Mouse (Mus musculus): ENCODE results near the gene Zfp444.
"Not testable (repeated sequence)": the region's sequence is repeated elsewhere in the genome, so short reads cannot be mapped to it uniquely, and the experiment has no call there.

Gene Zfp444

DNA sequence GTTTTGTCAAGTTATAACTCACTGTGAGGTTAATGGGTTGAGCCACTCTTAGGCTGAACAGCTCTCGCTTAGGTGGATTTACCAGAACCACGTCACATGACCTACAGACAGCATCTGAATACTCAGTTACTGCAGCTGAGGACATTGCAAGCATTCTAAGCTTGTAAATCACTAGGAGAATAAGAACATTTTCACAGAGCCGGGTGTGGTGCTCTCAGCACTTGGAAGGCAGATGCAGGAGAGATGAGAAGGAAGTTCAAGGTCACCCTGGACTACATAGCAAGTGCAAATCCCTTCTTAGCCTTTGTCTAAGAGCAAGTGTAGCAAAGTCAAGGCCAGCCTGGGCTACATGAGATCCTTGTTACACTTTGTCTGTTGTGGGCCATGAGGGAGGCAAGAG, 32.2 kb downstream of the Zfp444 start:
- in situ Hi-C loops (cut with MseI, MboI): no loop called here

DNA sequence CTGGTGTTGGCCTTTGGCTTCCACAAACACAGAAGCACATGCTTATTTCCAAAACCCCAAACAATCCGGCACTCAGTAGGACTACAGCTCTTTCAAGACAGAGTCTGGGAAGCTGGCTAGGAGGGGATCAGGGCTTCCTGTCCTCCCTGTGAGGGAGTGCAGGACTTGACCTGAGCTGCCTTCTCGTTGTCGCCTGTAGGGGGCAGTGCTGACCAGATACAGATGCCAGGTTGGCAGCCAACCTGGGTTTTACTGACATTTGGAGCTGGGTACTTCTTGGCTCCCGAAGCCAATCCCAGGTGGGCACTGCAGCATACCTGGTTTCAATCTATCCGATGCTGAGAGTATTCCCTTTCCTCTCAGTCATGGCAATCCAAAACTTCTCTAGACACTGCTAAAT, 41.1 kb downstream of the Zfp444 start:
- in situ Hi-C loops (cut with MseI, MboI): no loop called here

DNA sequence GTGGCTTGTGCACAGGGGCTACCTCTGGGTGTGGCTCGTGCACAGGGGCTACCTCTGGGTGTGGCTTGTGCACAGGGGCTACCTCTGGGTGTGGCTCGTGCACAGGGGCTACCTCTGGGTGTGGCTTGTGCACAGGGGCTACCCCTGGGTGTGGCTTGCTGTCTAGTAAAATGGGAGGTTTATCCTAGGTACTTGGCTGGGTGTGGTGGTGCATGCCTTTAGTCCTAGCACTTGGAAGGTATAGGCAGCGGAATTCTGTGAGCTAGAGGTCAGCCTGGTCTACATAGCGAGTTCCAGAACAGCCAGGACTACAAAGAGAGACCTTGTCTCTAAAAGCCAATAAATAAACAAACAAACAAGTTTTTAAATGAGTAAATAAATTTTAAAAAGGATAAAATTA, 42.7 kb downstream of the Zfp444 start:
- in situ Hi-C loops (cut with MseI, MboI): not testable (repeated sequence)

DNA sequence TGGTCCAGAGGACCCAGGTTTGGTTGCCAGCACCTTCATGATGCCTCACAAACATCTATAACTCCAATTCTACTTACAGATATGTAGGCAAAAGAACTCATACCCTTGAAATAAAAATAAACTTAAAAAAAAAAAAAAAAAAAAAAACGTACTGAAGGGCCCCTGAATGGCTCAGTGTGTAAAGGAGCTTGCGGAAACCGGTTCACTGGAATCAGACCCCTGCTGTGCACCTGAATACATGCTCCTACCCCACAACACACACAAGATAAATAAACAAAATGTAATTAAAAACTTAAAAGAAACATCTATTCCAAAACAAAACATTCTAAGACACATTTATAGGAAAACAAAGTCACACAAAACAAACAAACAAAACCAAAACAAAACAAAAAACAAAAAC, 48.1 kb downstream of the Zfp444 start:
- in situ Hi-C loops (cut with MseI, MboI): no loop called here

DNA sequence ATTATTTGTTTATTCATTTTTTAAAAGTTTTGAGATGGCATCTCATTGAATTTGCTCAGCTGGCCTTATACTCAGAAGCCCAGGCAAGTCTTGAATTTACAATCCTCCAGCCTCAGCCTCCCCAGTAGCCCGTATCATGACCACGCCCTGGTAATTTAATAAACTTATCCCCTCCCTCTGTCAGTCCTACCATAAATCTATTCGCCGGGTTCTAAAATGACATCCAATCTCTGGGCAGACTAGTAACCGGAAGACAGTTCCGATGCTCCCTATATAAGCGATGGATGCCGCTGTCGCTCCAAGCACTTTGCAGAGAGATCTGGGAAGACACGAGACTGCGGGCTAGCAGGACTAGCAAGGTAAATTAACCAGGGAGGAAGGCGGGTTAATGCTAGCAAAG, 50.0 kb downstream of the Zfp444 start, which contains the start of gene Zscan5b:
Gene Zscan5b, plus strand, starts transcription at position 301 of the 400 bp plus-strand sequence.
- in situ Hi-C loops (cut with MseI, MboI): no loop called here

DNA sequence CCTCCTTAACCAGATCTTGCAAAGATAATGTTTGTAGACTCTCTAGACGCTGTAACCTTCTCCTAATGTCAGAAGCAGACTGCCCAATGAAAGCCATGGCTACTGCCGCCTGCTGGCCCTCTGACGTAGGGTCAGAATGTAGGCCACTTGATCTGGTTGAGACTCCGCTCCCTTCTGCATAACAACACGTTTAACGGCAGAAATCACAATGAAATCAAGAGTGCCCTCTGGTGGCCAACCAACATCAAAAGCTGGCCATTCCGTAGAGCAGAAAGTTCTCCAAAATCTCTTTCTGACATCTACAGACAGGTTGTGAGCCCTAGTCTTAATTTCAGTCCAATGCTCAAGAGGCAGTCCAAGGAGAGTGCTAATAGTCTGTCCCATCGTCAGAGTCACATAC, 56.5 kb downstream of the Zfp444 start:
- in situ Hi-C loops (cut with MseI, MboI): not testable (repeated sequence)

DNA sequence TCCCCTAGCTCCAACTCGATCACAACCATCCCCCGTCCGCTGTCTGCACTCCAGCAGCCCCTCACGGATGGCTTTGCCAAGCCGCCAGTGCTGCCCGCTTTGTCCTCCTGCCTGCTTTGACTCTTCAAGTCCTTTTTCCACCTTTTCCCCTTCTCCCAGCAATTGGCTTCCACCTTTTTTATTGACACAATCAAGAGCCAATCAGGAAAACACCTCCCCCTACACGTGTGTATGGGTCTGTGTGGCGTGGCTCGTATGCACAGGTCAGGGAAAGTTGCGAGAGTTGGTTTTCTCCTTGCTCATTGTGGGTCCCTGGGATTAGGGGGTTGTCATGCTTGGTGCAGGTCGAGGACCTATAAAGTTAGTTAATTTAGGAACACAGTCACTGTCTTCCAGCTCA, 67.8 kb downstream of the Zfp444 start:
- in situ Hi-C loops (cut with MseI, MboI): no loop called here

DNA sequence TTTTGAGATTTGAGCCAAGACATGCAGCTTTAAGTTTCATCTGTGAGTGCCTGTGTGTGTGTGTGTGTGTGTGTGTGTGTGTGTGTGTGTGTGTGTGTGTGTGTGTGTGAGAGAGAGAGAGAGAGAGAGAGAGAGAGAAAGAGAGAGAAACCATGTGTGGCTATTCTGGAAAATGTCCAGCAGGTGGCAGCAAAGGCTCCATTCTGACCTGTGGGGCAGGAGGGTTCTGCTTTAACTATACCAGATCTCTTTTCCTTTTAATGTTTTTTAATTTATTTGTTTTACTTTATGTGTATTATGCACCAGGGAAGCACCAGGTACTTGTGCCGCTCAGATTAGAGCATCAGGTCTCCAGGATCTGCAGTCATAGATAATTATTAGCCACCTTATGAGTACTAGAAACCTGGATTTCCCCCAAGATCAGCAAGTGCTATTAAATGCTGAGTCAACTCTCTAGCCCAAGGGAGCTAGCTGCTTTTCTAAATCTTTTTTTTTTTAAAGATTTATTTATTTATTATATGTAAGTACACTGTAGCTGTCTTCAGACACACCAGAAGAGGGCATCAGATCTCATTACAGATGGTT, 68.9 kb downstream of the Zfp444 start:
- in situ Hi-C loops (cut with MseI, MboI): not testable (repeated sequence)

Measured in mouse trophoblast stem cell (cell line).